Mouse (Mus musculus) thymus, adult 2 months (tissue): ENCODE measurements around the gene Cip2a.

Experiments used
- CTCF ChIP-seq: fragments of 200-500 bp; IDR thresholded peaks from 2 replicates; pipeline ENCODE4 v1.5.1; 2012; ENCODE audit warnings: mild to moderate bottlenecking, control low read depth, low read length, moderate library complexity, borderline replicate concordance; ENCODE audit not compliant: control insufficient read depth, poor library complexity, insufficient read depth; ENCODE audit errors: extremely low read depth
- POLR2A ChIP-seq: fragments of 200-500 bp; IDR thresholded peaks from 2 replicates; pipeline ENCODE4 v1.6.1; 2012; ENCODE audit warnings: mild to moderate bottlenecking, low read length, control low read depth, moderate library complexity; ENCODE audit not compliant: control insufficient read depth, poor library complexity, insufficient read depth; ENCODE audit errors: extremely low read depth

DNA sequence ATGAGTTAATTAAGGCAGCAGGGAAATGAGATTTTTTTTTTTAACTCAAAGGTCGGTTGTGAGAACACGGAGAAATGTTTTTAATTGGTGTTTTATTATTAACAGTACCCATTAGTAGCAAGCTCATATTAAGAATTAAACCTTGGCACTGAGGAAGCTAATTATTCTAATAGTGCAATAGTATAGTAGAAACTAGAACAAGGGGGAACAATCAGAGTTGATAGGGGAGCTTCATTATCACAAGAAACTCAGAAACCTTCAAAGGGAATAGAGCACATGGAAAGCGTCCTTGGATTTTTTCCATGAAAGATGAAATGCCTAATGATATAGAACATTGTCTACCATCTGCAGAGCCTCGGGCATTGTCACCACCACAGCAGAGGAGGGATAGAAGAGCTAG is 41.9 kb downstream of the Cip2a start:
- TF ChIP-seq CTCF: no peak
- TF ChIP-seq POLR2A: no peak
